ENCODE assay signal across 32 mouse cellular contexts in genomic region chr1:191189671-191190372, GRCm38 (mm10). TPM values are rescaled to one million over a fixed set of nuclear protein-coding genes. Genes with fewer than 3 reads are reported as not detected.
DNase-seq lines count a peak whose midpoint lies in the region; TF ChIP-seq lines count a peak whose summit lies in the region.
"Had no signal": no experiment of that assay in that cellular context is flagged by ENCODE, and none has a peak within 500 bp of the region (broad histone marks: within the 10 kb centered on the region; RNA-seq: fewer than 3 reads in every experiment).

No protein-coding gene starts in this region.

- DNase-seq in cerebellum, adult 18-20 months: peak; percentile 30 to 38
- DNase-seq in cerebellum, adult 11 months: no peak
- peak; percentile 42 for DNase-seq in kidney, adult 2 months
- no peak for DNase-seq in kidney, adult 9 months
- peak; percentile 65 for DNase-seq in ZHBTc4 (ENCODE audit: low read depth, low spot score)
- no peak for DNase-seq in thymus, postnatal 10 days (ENCODE audit: low spot score in 2 of 2)
- no peak for DNase-seq in heart, adult 18-20 months
- DNase-seq: adrenal gland, postnatal 14 days; retina, postnatal 1 day; thymus, adult 2 months had no signal

- no peaks in the 10 kb centered on the region for H3K36me3 ChIP-seq in kidney, adult 2 months (ENCODE audit: control insufficient read depth, insufficient read depth, low read length)
- no peaks in the 10 kb centered on the region for H3K36me3 ChIP-seq in macrophage (ENCODE audit: inconsistent target)
- H3K36me3 ChIP-seq: embryonic facial prominence, embryonic 12.5 days; intestine, embryonic 15.5 days; kidney, embryonic 15.5 days; limb, embryonic 13.5 days; lung, embryonic 15.5 days; stomach, embryonic 15.5 days had no signal

- TF ChIP-seq POLR2A in kidney, adult 2 months (IDR thresholded peaks at IDR 0.05; ENCODE audit: low read depth, low read length): no peak

- no peak for TF ChIP-seq CTCF in kidney, adult 2 months (conservative IDR thresholded peaks at IDR 0.05; ENCODE audit: insufficient read depth, insufficient read length, low read depth, low read length)

- WGBS in kidney, adult 2 months: 44% methylated on average over 6 of the region's 6 CpGs
- WGBS in macrophage (ENCODE audit: missing documents): 81% methylated on average over 6 of the region's 6 CpGs

- H3K27ac ChIP-seq in kidney, adult 2 months (ENCODE audit: insufficient read depth, low read depth, low read length): no peak overlapping the region
- H3K27ac ChIP-seq in macrophage: peak overlapping the region; percentile 55
- H3K27ac ChIP-seq: embryonic facial prominence, embryonic 12.5 days; forebrain, embryonic 13.5 days; intestine, embryonic 15.5 days; kidney, embryonic 15.5 days; limb, embryonic 13.5 days; liver, embryonic 14.5 days; lung, embryonic 15.5 days; stomach, embryonic 15.5 days had no signal

- H3K79me2 ChIP-seq in macrophage (ENCODE audit: inconsistent target): no peaks in the 10 kb centered on the region; the same call in 1 of the 2 replicates

- H3K4me3 ChIP-seq in kidney, adult 2 months (ENCODE audit: insufficient read depth, low read depth, low read length): no peak overlapping the region
- no peak overlapping the region for H3K4me3 ChIP-seq in macrophage (ENCODE audit: inconsistent target)
- H3K4me3 ChIP-seq: embryonic facial prominence, embryonic 12.5 days; erythroblast, embryonic 14.5 days; forebrain, embryonic 13.5 days; intestine, embryonic 15.5 days; kidney, embryonic 15.5 days; limb, embryonic 13.5 days; lung, embryonic 15.5 days; stomach, embryonic 15.5 days had no signal

- H3K4me1 ChIP-seq in kidney, adult 2 months (ENCODE audit: control insufficient read depth, insufficient read depth, low read length): 0 out of 2 replicates have a peak, but pooled peaks cover 5% of the 10 kb centered on the region

- 0 out of 2 replicates have a peak, but pooled peaks cover 1% of the 10 kb centered on the region for H3K27me3 ChIP-seq in kidney, adult 2 months (replicated peaks; ENCODE audit: control insufficient read depth, insufficient read depth, low read length)
- H3K27me3 ChIP-seq: CH12.LX had no signal

RNA-seq across cellular contexts. Expression of gene Fam71a, which starts 25.2 kb away (rescaled TPM):
- polyA plus RNA-seq in kidney, adult 2 months (2012; rRNA removed): not detected in 2 replicates
- 1 to 10 TPM in 2 of 26 experiments, under 1 TPM in 11, not detected in 13; 0.28 to 1.7 (median 0.57) TPM for total RNA-seq in macrophage (2018; cell fraction: chromatin; rRNA removed)
- total RNA-seq in macrophage (2018; cell fraction: cytosol; rRNA removed): under 1 TPM in 2 of 26 experiments, not detected in 24; 0.09 TPM
- total RNA-seq in macrophage (2018; cell fraction: nucleus; rRNA removed): 10 to 100 TPM in 1 of 26 experiments, 1 to 10 TPM in 1, under 1 TPM in 15, not detected in 9; 0.21 to 15.2 (median 0.40) TPM
- polyA plus RNA-seq in macrophage (2018): not detected in 3 replicates
- total RNA-seq in heart, adult 18-20 months (2021): not detected
- total RNA-seq: adrenal gland, postnatal 14 days; CH12.LX; gastrocnemius, adult 8-10 months; heart, adult 8-10 months; layer of hippocampus, postnatal 14 days; midbrain, postnatal 0 days had no signal
- polyA plus RNA-seq: activated CD4-positive, CD25-positive, alpha-beta regulatory T cell, adult 4 months; cortical plate, adult 2 months; embryonic facial prominence, embryonic 12.5 days; erythroblast, embryonic 14.5 days; forebrain, embryonic 13.5 days; frontal cortex, adult 2 months; heart, postnatal 0 days; hindbrain, embryonic 11.5 days; intestine, embryonic 15.5 days; kidney, embryonic 15.5 days; large intestine, adult 2 months; limb, embryonic 13.5 days; liver, embryonic 14.5 days; lung, embryonic 15.5 days; midbrain, postnatal 0 days; stomach, embryonic 15.5 days; thymus, adult 2 months; urinary bladder, adult 2 months had no signal

RNA-seq across cellular contexts. Expression of gene Atf3, which starts 28.0 kb away (rescaled TPM):
- polyA plus RNA-seq in kidney, adult 2 months (2012; rRNA removed): 1.2 and 1.5 TPM in 2 replicates
- total RNA-seq in macrophage (2018; cell fraction: chromatin; rRNA removed): 100 to 1,000 TPM in 22 of 26 experiments, 10 to 100 TPM in 4; 71.4 to 886 (median 177) TPM
- total RNA-seq in macrophage (2018; cell fraction: cytosol; rRNA removed): 1,000 to 10,000 TPM in 3 of 26 experiments, 100 to 1,000 TPM in 23; 230 to 1,349 (median 405) TPM
- 1,000 to 10,000 TPM in 2 of 26 experiments, 100 to 1,000 TPM in 24; 130 to 1,042 (median 343) TPM for total RNA-seq in macrophage (2018; cell fraction: nucleus; rRNA removed)
- polyA plus RNA-seq in macrophage (2018): 201 to 678 TPM (median 211 TPM) in 3 replicates
- 10 to 100 TPM; 11.7 to 19.1 TPM for total RNA-seq in heart, adult 18-20 months (2021)
- polyA plus RNA-seq: activated CD4-positive, CD25-positive, alpha-beta regulatory T cell, adult 4 months had no signal

Comparison
In these comparisons a context has a peak if more than half of its experiments do, and no peak if none do; other contexts are left out.
1. DNase-seq: peak in cerebellum, adult 18-20 months (2 of 2), kidney, adult 2 months (single experiment) and ZHBTc4 (single experiment); none in cerebellum, adult 11 months (single experiment), kidney, adult 9 months (single experiment), thymus, postnatal 10 days (0 of 2) and heart, adult 18-20 months (0 of 2).
2. RNA of gene Atf3, which starts 28.0 kb away (polyA plus RNA-seq): 201 to 678 TPM in macrophage; 1.2 to 1.5 TPM in kidney, adult 2 months; every median in the first group is over 10 times any median in the second.